Mouse (Mus musculus): ENCODE data around the gene Bicd2.
A peak's percentile ranks its signal among the peaks of the same experiment; 100 is the strongest.

Gene Bicd2

DNA sequence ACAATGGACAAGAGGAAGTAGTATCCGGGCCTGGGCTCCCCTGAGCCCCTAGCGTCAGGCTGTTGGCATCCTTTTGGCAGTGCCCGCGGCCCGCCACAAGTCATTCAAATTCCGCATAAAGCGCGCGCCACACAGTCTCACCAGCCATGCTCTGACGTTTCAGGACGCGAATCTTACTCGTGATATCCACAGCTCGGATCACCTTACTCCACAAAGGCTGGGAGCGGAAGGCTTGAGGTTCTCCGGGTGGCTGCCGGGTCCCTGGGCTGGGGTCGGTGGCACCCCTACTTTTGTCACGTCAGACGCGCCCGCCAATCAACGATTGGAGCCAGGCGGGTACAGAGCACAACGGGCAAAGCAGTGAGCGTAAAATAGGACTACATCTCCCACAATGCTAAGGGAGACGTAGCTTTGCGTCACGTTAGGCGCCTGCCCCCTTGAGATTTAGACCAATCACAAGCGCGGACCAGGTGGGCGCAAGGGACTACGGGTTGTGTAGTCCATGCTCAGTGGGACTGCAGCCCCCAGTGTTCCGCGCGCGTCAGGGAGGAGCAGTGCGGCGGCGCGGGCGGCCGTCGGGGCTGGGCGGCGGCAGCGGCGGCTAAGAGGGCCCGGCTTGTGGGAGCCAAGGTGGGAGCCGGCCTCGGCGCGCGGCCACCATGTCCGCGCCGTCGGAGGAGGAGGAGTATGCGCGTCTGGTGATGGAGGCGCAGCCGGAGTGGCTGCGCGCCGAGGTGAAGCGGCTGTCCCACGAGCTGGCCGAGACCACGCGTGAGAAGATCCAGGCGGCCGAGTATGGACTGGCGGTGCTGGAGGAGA lies at the start of gene Bicd2:
TSS of gene Bicd2 (plus strand) at position 574 of the 819 bp plus-strand sequence.
- DNase-seq (ENCODE audit: low read depth): peak; percentile 99

GRCm38 (mm10) chr13:49291949-49292348 lies 49.4 kb upstream of the Bicd2 start:
- no peak for DNase-seq (ENCODE audit: low read depth)

- DNase-seq (ENCODE audit: low read depth): peak; percentile 54
These were observed 47.3 kb upstream of the Bicd2 start for GRCm38 (mm10) chr13:49294108-49294507.

GRCm38 (mm10) chr13:49296270-49296669 lies 45.1 kb upstream of the Bicd2 start:
- DNase-seq (ENCODE audit: low read depth): no peak

- peak; percentile 89 for DNase-seq (ENCODE audit: low read depth)
These were observed 42.6 kb upstream of the Bicd2 start for GRCm38 (mm10) chr13:49298514-49299381.

GRCm38 (mm10) chr13:49300771-49301170 lies 40.6 kb upstream of the Bicd2 start:
- peak; percentile 92 for DNase-seq (ENCODE audit: low read depth)

DNA sequence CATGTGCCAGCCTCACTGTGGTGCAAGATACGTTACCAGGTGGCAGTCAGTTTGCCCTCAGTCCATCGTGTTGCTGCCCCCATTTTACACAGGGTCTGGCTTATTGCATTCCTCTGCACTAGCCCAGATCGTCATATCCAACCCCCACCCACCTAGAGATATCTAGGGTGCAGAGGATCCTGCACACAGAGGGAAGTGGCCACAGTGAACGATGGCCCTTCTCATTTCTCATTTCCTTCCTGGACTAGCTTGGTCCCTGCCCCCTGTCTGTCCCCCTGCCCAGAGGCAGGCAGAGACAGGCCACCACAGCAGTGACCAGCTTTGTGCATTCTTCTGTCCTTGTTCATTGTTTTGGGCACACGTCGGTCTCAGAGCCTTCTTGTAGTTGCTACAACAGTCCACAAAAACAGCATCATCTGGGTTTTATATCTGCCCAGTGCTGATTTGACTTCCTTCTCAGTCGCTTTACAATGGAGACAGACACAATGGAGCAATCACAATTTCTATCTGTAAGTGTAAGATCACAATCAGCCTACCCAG lies 34.5 kb upstream of the Bicd2 start:
- DNase-seq (ENCODE audit: low read depth): no peak

GRCm38 (mm10) chr13:49307311-49307969 lies 33.9 kb upstream of the Bicd2 start:
- DNase-seq (ENCODE audit: low read depth): peak; percentile 99

DNA sequence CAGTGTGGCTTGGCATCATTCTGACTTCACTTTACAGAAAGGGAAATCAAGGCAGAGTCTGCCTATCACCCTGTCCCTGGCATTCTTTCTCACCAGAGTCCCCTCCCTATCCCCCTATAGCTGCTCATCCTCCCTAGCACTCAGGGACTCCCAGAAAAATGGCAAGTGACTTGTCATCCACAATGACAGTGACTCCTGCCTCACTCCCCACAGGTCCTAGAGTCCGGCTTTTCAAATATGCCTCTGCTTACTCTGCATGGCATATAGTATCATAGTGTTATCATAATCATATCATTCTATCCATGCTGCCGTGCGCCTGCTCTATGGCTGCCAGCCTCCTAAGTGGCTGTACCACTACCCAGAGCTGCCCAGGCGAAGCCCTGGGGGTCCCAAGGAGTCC lies 33.2 kb upstream of the Bicd2 start:
- peak; percentile 75 for DNase-seq (ENCODE audit: low read depth)

DNA sequence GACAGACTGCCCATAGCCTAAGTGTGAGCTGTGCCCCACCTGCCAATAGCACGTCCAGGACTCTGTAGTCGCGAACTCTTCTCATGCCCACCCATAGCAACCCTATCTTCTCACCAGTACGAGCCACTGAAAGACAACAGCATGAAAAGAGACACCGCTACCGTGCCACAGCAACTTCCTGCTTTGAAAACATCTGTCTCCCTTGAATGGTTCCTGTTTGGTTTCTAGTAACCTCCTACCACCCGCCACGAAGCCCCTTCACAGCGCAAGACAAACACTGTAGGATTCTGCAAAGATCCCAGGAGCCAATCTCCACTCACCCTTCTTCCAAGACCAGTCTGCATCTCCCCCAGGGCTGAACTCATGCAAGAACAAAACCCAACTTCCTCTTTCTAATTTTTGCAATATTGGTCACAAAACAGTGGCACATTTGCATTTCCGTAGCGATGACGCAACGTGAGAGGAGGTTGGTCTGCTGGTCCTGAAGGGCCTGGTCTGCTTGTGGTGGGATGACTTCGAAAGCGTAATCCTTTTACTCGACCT lies 32.5 kb upstream of the Bicd2 start:
- peak; percentile 97 for DNase-seq (ENCODE audit: low read depth)

GRCm38 (mm10) chr13:49309501-49309900 lies 31.9 kb upstream of the Bicd2 start:
- DNase-seq (ENCODE audit: low read depth): no peak

DNA sequence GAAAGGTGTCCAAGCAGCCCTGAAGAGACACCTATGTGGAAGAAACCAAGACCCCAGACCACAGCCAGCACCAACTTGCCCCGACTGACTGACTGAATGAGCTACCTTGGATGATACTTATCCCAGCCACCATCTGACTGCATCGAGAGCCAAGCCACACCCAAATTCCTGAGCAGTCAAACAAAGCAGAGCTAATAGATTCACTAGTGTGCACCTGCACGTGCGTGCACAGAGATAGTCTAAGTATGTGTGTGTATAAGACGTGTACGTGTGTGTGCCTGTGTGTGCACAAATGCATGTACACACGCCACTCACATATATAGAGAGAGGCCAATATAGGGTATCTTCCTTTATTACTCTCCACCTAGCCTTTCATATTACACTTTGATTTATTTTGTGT lies 29.7 kb upstream of the Bicd2 start:
- no peak for DNase-seq (ENCODE audit: low read depth)

GRCm38 (mm10) chr13:49316386-49317162 lies 24.8 kb upstream of the Bicd2 start:
- no peak for DNase-seq (ENCODE audit: low read depth)

GRCm38 (mm10) chr13:49317508-49317907 lies 23.9 kb upstream of the Bicd2 start:
- DNase-seq (ENCODE audit: low read depth): no peak

DNA sequence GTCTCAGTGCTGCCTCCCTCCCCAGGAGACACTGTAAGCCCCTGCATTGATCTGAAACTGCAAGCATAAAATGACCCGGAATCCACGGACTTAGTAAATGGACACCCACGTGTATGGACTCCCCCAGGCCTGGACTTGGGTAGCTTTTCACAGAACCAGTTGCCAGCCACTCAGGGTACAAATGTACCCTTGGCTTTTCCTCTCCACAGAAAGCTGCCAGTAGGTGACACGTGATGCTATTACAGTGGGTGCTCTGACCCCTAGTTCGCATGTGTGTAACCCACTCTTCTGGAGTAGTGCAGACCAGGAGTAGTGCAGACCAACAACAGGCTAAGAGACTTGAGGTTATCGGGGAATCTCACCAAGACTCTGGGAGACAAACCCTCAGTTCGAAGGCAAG lies 23.5 kb upstream of the Bicd2 start:
- no peak for DNase-seq (ENCODE audit: low read depth)

DNA sequence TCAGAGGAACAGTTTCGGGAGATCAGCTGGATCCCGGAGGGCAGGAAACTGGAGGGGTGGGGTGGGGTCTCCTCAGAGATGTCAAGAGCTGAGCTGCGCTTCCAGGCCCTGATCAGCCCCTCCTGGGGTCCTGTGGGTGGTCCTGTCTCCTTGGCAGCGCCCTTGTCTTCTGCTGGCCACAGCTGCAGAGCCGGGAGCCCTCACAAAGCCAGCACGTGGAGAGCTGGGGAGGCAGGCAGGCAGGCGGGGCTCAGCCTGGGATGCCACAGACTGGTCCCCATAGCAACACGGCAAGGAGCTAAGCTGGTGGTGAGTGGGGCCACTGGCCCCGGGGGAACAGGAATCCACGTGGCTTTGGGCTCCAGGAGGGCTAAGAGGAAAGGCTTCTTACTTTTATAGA lies 21.3 kb upstream of the Bicd2 start, which contains the start of gene Fgd3:
TSS of gene Fgd3 (minus strand) at position 272 of the 400 bp plus-strand sequence.
- no peak for DNase-seq (ENCODE audit: low read depth)

DNA sequence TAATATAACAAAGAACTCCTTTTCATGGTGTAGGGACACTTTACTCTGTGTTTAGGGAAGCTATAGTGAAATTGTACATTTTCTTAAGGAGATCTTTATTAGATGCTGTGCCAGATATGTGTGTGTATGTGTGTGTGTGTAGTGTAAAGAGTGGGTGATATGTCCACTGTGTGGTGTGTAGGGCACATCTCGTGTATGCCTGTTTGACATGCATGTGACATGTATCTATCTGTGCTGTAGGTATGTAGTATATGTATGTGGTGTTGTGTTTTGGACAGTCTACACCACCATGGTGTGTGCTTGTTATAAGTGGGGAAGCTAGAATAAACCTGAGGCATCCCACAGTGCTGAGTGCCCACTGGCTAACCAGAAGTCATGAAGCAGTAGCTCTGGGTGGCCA lies 20.9 kb upstream of the Bicd2 start:
- no peak for DNase-seq (ENCODE audit: low read depth)

DNA sequence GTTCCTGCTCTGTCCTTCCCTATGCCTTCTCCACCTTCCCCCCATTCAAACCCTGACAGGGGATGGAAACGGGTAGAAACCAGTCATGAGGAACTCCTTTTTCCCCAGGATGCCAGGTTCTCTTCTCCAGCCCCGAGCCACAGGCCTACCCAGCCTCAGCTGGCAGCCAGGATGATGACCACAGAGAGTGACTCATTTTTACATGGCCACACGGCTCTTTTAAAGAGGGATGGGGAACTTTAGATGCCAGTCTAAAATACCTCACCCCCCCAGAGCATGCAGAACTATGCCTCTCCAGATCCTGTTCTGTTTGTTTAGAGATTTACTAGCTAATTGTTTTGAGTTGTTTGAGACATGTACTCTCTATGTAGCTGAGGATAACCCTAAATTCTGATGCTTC lies 19.9 kb upstream of the Bicd2 start:
- peak; percentile 85 for DNase-seq (ENCODE audit: low read depth)

DNA sequence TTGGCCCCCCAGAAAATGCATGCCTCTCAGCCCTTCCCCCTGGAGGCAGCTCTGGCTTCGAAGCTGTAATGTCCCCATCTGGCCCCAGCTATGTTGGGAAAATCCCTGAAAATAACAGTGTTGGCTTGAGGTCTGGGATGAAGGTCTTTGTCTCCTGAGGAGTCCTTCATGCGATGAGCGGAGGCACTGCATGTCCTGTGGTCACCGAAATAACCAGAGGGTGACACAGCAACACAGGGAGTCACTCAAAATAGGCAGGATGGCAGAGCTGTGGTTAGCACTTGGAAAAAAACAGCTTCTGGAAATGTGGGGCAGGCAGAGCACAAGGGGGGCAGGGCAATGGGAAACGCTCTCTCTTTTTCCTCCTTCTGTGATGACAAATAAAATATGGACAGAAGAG lies 19.2 kb upstream of the Bicd2 start:
- peak; percentile 83 for DNase-seq (ENCODE audit: low read depth)

- DNase-seq (ENCODE audit: low read depth): no peak
These were observed 18.6 kb upstream of the Bicd2 start for GRCm38 (mm10) chr13:49322739-49323138.

- no peak for DNase-seq (ENCODE audit: low read depth)
These were observed 16.5 kb upstream of the Bicd2 start for GRCm38 (mm10) chr13:49324871-49325270.
